Mouse (Mus musculus) forebrain, postnatal 0 days (tissue): ENCODE data around the gene Cd300a. TPM values are rescaled to one million over a fixed set of nuclear protein-coding genes. Genes with fewer than 3 reads are reported as not detected.

Experiments
- ATAC-seq: fragments of 200-750 bp; cut with Nextera tagmentation; 2 replicates; pipeline ENCODE4 v1.8.0; 2017; ENCODE audit warnings: mild to moderate bottlenecking, moderate library complexity
- DNase-seq: peaks from one replicate; pipeline ENCODE4 v3.0.0-alpha.2; 2015
- H3K27ac ChIP-seq: fragments of 300-500 bp; sonication (generic); 2 replicates; pipeline ENCODE4 v1.5.1; 2014; ENCODE audit warnings: low read depth, mild to moderate bottlenecking, antibody characterized with exemption, low read length, moderate library complexity, mixed read lengths
- H3K27me3 ChIP-seq: fragments of 300-500 bp; sonication (generic); 2 replicates; pipeline ENCODE4 v1.6.1; 2014; ENCODE audit warnings: mild to moderate bottlenecking, low read length, mixed read lengths; ENCODE audit not compliant: insufficient read depth
- H3K36me3 ChIP-seq: fragments of 300-500 bp; sonication (generic); 2 replicates; pipeline ENCODE4 v1.6.1; 2014; ENCODE audit warnings: mild to moderate bottlenecking, moderate library complexity; ENCODE audit not compliant: insufficient read depth
- H3K4me1 ChIP-seq: fragments of 300-500 bp; sonication (generic); 2 replicates; pipeline ENCODE4 v1.6.1; 2014; ENCODE audit warnings: antibody characterized with exemption; ENCODE audit not compliant: insufficient read depth
- H3K4me2 ChIP-seq: fragments of 300-500 bp; sonication (generic); 2 replicates; pipeline ENCODE4 v1.6.1; 2014; ENCODE audit warnings: low read depth, mild to moderate bottlenecking, moderate library complexity
- H3K4me3 ChIP-seq: fragments of 300-500 bp; sonication (generic); 2 replicates; pipeline ENCODE4 v1.5.1; 2014; ENCODE audit warnings: low read depth, low read length, mixed read lengths
- H3K9ac ChIP-seq: fragments of 300-500 bp; sonication (generic); 2 replicates; pipeline ENCODE4 v1.6.1; 2014; ENCODE audit warnings: mild to moderate bottlenecking
- H3K9me3 ChIP-seq: fragments of 300-500 bp; sonication (generic); 2 replicates; pipeline ENCODE4 v1.6.1; 2016; ENCODE audit warnings: low read length
- CTCF ChIP-seq: sonication (generic); IDR thresholded peaks from 2 replicates; pipeline ENCODE4 v1.5.1; 2016; ENCODE audit warnings: antibody characterized with exemption, control low read depth, low read depth
- WGBS: fragments of 180-500 bp; shearing (Covaris S2); extraction: QIAGEN DNeasy Blood & Tissue Kit; methylation state at CpG from one replicate; pipeline ENCODE4 v1.1.7; 2014; 5-methylcytosine and 5-hydroxymethylcytosine counted together
- polyA plus RNA-seq: library from polyadenylated mRNA; unstranded; fragments of >200 nt; fragmentation: Nextera tagmentation; extraction: Ambion mirVana; gene quantifications from 2 replicates; pipeline ENCODE4 v1.2.1, GENCODE M21; 2015
- total RNA-seq: library from RNA; depleted of rRNA; stranded (reverse); fragments of >200 nt; gene quantifications from 2 replicates; pipeline ENCODE4 v1.2.3, GENCODE M21; 2014

Gene Cd300a
- total and polyA plus RNA-seq, 2 experiments from 2014 or later, result 0.86 to 1.4 TPM

DNA sequence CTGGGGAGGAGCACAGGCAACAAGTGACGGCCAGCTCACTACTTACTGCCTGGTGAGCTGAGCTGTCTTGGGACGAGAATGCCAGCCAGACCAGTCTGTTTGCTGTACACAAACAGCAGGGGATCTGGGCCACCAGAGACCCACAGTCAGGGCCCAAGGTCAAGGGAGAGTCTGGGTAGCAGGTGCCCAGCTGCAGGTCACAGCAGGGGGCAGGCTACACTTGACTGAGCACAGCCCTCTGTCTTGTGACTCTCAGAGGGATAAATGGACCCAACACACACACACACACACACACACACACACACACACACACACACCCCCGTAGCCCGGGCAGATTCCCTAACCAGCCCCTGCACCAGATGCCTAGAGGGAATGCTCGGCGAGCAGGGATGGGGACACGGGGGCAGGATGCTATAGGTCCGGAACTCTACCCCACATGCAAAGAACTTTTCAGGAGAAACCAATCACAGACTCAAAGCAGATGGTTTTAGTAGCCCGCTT is 14.5 kb upstream of the Cd300a start:
- TF ChIP-seq CTCF, result no peak
- no peak overlapping the region for H3K4me2 ChIP-seq
- DNase-seq, result no peak
- no peak for ATAC-seq
- no peaks in the 10 kb centered on the region for H3K27me3 ChIP-seq
- H3K9ac ChIP-seq, result no peak overlapping the region
- no peaks in the 10 kb centered on the region for H3K4me1 ChIP-seq
- H3K9me3 ChIP-seq, result no peaks in the 10 kb centered on the region
- 31% methylated on average over 9 of the region's 9 CpGs for WGBS
- no peak overlapping the region for H3K4me3 ChIP-seq
- H3K36me3 ChIP-seq, result no peaks in the 10 kb centered on the region
- no peak overlapping the region for H3K27ac ChIP-seq

DNA sequence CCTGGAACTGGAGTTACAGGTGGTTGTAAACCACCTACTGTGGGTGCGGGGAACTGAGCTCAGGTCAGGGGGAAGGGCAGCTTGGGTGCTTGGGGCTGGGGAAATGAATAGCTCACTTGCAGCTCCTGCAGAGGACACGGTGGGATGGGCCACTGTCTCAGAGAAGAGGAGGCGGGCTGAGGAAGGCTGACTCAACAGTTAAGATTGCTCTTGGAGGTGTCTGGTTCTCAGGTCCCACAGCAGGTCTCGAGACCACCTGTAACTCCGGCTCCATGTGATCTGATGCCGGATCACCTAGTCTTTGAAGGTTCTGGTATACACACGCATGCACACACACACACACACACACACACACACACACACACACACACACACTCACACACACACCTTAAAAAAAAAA is 13.7 kb upstream of the Cd300a start:
- ATAC-seq (no peak), DNase-seq (no peak)
- H3K9me3 ChIP-seq, result no peaks in the 10 kb centered on the region
- H3K4me3 ChIP-seq, result no peak overlapping the region
- TF ChIP-seq CTCF, result no peak
- no peak overlapping the region for H3K4me2 ChIP-seq
- no peaks in the 10 kb centered on the region for H3K27me3 ChIP-seq
- H3K4me1 ChIP-seq, result no peaks in the 10 kb centered on the region
- no peaks in the 10 kb centered on the region for H3K36me3 ChIP-seq
- H3K9ac ChIP-seq, result no peak overlapping the region
- 61% methylated on average over 7 of the region's 7 CpGs for WGBS
- H3K27ac ChIP-seq, result no peak overlapping the region

- no peak for TF ChIP-seq CTCF
- no peak overlapping the region for H3K9ac ChIP-seq
- no peaks in the 10 kb centered on the region for H3K27me3 ChIP-seq
- no peaks in the 10 kb centered on the region for H3K9me3 ChIP-seq
- DNase-seq (no peak), ATAC-seq (no peak)
- H3K4me1 ChIP-seq, result no peaks in the 10 kb centered on the region
- no peaks in the 10 kb centered on the region for H3K36me3 ChIP-seq
- WGBS, result 47% methylated on average over 2 of the region's 2 CpGs
- no peak overlapping the region for H3K4me2 ChIP-seq
- no peak overlapping the region for H3K4me3 ChIP-seq
- H3K27ac ChIP-seq, result no peak overlapping the region
Measured at GRCm38 (mm10) chr11:114876621-114877020, 13.2 kb upstream of the Cd300a start.

DNA sequence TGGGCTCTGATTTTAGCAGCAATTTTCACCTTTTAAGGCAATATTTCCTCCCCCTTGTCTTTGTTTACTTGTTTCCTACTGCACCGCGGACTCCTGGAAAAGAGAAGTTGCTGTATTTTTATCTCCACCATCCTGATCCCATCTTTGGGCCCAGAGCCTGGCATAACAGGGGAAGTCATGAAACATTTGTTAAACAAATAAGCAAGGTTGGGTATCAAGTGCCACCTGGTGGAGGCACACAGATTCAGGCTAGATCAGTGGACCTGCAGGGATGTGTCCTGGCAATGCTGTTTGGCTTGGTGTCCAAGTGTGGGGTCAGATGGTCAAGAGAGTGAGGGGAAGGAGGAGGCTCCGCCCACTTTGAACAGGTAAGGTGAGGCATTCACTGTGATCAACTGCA is 12.7 kb upstream of the Cd300a start:
- H3K27ac ChIP-seq, result no peak overlapping the region
- no peaks in the 10 kb centered on the region for H3K36me3 ChIP-seq
- no peaks in the 10 kb centered on the region for H3K27me3 ChIP-seq
- H3K4me3 ChIP-seq, result no peak overlapping the region
- H3K9me3 ChIP-seq, result no peaks in the 10 kb centered on the region
- H3K9ac ChIP-seq, result no peak overlapping the region
- 57% methylated on average over 3 of the region's 3 CpGs for WGBS
- no peaks in the 10 kb centered on the region for H3K4me1 ChIP-seq
- ATAC-seq (no peak), DNase-seq (peak; percentile 52)
- H3K4me2 ChIP-seq, result no peak overlapping the region
- TF ChIP-seq CTCF, result peak; percentile 78

GRCm38 (mm10) chr11:114879666-114880065 is 10.2 kb upstream of the Cd300a start:
- no peaks in the 10 kb centered on the region for H3K36me3 ChIP-seq
- DNase-seq (no peak), ATAC-seq (no peak)
- 71% methylated on average over 2 of the region's 2 CpGs for WGBS
- no peak overlapping the region for H3K9ac ChIP-seq
- H3K9me3 ChIP-seq, result no peaks in the 10 kb centered on the region
- H3K4me3 ChIP-seq, result no peak overlapping the region
- H3K4me1 ChIP-seq, result no peaks in the 10 kb centered on the region
- H3K27me3 ChIP-seq, result no peaks in the 10 kb centered on the region
- TF ChIP-seq CTCF, result no peak
- H3K4me2 ChIP-seq, result no peak overlapping the region
- H3K27ac ChIP-seq, result no peak overlapping the region

DNA sequence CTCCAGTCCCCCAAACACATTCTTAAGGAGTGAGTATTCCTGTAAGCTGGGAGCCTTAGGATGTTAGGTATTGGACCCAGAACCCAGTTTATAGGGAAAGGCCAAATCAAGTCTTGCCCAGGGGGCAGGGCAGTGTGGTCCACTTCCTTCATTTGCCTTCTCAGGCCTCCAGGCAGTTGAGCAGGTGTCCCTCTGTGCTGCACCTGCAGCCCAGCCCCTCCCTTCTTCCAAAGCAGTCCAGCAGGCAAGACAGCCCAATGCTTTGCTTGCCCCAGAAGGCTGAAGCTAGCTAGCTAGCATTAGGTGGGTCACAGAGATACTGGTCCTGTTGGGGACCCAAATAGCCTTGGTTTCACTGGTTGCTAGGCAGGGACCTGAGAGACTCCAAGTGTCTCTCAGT is 9.7 kb upstream of the Cd300a start:
- Histone ChIP-seq H3K36me3 (no peaks in the 10 kb centered on the region), H3K27ac (no peak overlapping the region), H3K4me3 (no peak overlapping the region), H3K9me3 (no peaks in the 10 kb centered on the region), H3K4me2 (no peak overlapping the region), H3K27me3 (no peaks in the 10 kb centered on the region), H3K9ac (no peak overlapping the region), H3K4me1 (no peaks in the 10 kb centered on the region)
- DNase-seq, result no peak
- ATAC-seq, result no peak
- TF ChIP-seq CTCF, result no peak

GRCm38 (mm10) chr11:114880589-114880988 is 9.3 kb upstream of the Cd300a start:
- no peaks in the 10 kb centered on the region for H3K9me3 ChIP-seq
- peak; percentile 62 for DNase-seq

More at GRCm38 (mm10) chr11:114880589-114880988, 9.3 kb upstream of the Cd300a start:
- H3K4me3 ChIP-seq, result no peak overlapping the region
- H3K4me2 ChIP-seq, result no peak overlapping the region
- 0% methylated on average over 1 of the region's 1 CpGs for WGBS
- H3K36me3 ChIP-seq, result no peaks in the 10 kb centered on the region
- peak; percentile 70 for TF ChIP-seq CTCF
- H3K9ac ChIP-seq, result no peak overlapping the region
- no peak for ATAC-seq
- no peaks in the 10 kb centered on the region for H3K27me3 ChIP-seq
- no peak overlapping the region for H3K27ac ChIP-seq
- no peaks in the 10 kb centered on the region for H3K4me1 ChIP-seq
